Mouse (Mus musculus) neural tube, embryonic 10.5 days (tissue): ENCODE data around the gene Tns3.
"Not testable (repeated sequence)": the region's sequence is repeated elsewhere in the genome, so short reads cannot be mapped to it uniquely, and the experiment has no call there.

Experiments used
- DNase-seq: peaks from one replicate; pipeline ENCODE4 v3.0.0-alpha.2; 2017; ENCODE audit warnings: low spot score; ENCODE audit errors: extremely low spot score

The Tns3 gene

GRCm38 (mm10) chr11:8622668-8623067 lies 41.7 kb downstream of the Tns3 start:
- no peak for DNase-seq

GRCm38 (mm10) chr11:8619111-8619510 lies 45.2 kb downstream of the Tns3 start:
- DNase-seq = not testable (repeated sequence)

GRCm38 (mm10) chr11:8618301-8618700 lies 46.0 kb downstream of the Tns3 start:
- no peak for DNase-seq

- no peak for DNase-seq
Observed at GRCm38 (mm10) chr11:8615436-8615835, 48.9 kb downstream of the Tns3 start.

- no peak for DNase-seq
Observed at GRCm38 (mm10) chr11:8610456-8610855, 53.9 kb downstream of the Tns3 start.

- DNase-seq = no peak
Observed at GRCm38 (mm10) chr11:8609873-8610272, 54.5 kb downstream of the Tns3 start.

GRCm38 (mm10) chr11:8607123-8607522 lies 57.2 kb downstream of the Tns3 start:
- DNase-seq = no peak

- DNase-seq = no peak
Observed at GRCm38 (mm10) chr11:8604789-8605569, 59.4 kb downstream of the Tns3 start.

- DNase-seq = no peak
Observed at GRCm38 (mm10) chr11:8602606-8603005, 61.7 kb downstream of the Tns3 start.

- peak; percentile 51 for DNase-seq
Observed at GRCm38 (mm10) chr11:8601411-8601821, 62.9 kb downstream of the Tns3 start.

GRCm38 (mm10) chr11:8595642-8596041 lies 68.7 kb downstream of the Tns3 start:
- no peak for DNase-seq

- DNase-seq = no peak
Observed at GRCm38 (mm10) chr11:8593172-8593571, 71.2 kb downstream of the Tns3 start.

- DNase-seq = no peak
Observed at GRCm38 (mm10) chr11:8591271-8591670, 73.1 kb downstream of the Tns3 start.

GRCm38 (mm10) chr11:8589226-8589905 lies 75.0 kb downstream of the Tns3 start:
- DNase-seq = no peak

GRCm38 (mm10) chr11:8587941-8588340 lies 76.4 kb downstream of the Tns3 start:
- DNase-seq = no peak

GRCm38 (mm10) chr11:8586996-8587644 lies 77.2 kb downstream of the Tns3 start:
- DNase-seq = no peak

GRCm38 (mm10) chr11:8586374-8586773 lies 78.0 kb downstream of the Tns3 start:
- no peak for DNase-seq

GRCm38 (mm10) chr11:8585686-8586085 lies 78.6 kb downstream of the Tns3 start:
- no peak for DNase-seq

GRCm38 (mm10) chr11:8584925-8585324 lies 79.4 kb downstream of the Tns3 start:
- no peak for DNase-seq

- no peak for DNase-seq
Observed at GRCm38 (mm10) chr11:8584307-8584706, 80.0 kb downstream of the Tns3 start.

- DNase-seq = no peak
Observed at GRCm38 (mm10) chr11:8583137-8583536, 81.2 kb downstream of the Tns3 start.
